Mouse (Mus musculus): Measurements from ENCODE around the gene Mllt6. TPM values are rescaled to one million over a fixed set of nuclear protein-coding genes. Genes with fewer than 3 reads are reported as not detected.
A peak's percentile ranks its signal among the peaks of the same experiment; 100 is the strongest.
"Not testable (repeated sequence)": the region's sequence is repeated elsewhere in the genome, so short reads cannot be mapped to it uniquely, and the experiment has no call there.

Gene Mllt6
- polyA plus RNA-seq, 1 experiment from 2014 or later: 4.2 TPM

DNA sequence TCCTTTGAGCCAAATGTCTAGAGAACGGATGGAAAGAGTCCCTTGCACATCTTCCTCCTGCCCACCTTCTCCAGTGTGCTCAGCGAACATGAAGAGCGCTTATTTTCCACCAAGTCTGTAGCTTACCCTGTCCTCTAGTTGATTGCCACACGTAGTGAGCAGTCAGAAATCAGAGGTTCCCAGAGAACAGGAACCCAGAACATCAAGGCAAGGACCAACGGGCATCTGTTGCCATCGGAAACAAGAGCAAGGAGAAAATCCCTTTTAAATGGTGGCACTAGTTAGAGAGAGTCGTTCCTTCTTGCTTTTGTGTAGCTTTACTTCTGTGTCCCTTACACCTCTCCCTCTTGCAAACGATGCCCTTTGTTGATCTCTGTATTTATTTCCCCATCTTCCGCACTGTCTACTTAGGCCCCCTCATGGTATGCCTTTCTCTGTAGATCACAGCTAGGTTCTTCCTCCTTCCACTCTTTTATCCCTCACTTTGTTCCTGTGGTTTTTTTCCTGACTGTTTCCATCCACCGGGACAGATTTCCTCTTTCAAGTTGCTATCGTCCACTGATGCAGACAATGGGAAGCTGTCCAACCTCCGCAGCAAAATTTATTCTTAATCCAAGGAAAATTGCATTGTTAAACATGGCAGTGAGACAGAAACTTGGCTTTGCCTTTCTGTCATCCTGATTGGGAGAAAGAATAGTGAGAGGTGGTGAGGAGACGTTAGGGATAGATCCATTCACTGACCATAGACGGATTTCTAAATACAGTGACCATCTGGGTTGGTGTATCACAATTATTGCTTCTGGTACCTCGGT is 38.6 kb downstream of the Mllt6 start:
- peaks cover 8% of the 10 kb centered on the region for H3K36me3 ChIP-seq (ENCODE audit: control insufficient read depth, insufficient read depth)
- H3K4me1 ChIP-seq (replicated peaks; ENCODE audit: control insufficient read depth, insufficient read depth, low read length): peaks cover 39% of the 10 kb centered on the region
- no peak overlapping the region for H3K9ac ChIP-seq (replicated peaks; ENCODE audit: low read depth, low read length)
- ATAC-seq: no peak
- WGBS: 40% methylated on average over 15 of the region's 15 CpGs
- H3K4me3 ChIP-seq (replicated peaks; ENCODE audit: low read length): peak overlapping the region; percentile 93
- no peaks in the 10 kb centered on the region for H3K27me3 ChIP-seq (replicated peaks; ENCODE audit: control insufficient read depth, insufficient read depth, low read length)
- H3K9me3 ChIP-seq (ENCODE audit: control insufficient read depth, low read length): no peaks in the 10 kb centered on the region
- H3K27ac ChIP-seq (ENCODE audit: low read length): peak overlapping the region; percentile 93
- peak overlapping the region; percentile 80 for H3K4me2 ChIP-seq (ENCODE audit: low read length)

- 0% methylated on average over 24 of the region's 24 CpGs for WGBS
- Histone ChIP-seq H3K4me3 (replicated peaks; ENCODE audit: low read length) (peak overlapping the region; percentile 93), H3K9ac (replicated peaks; ENCODE audit: low read depth, low read length) (peak overlapping the region; percentile 70), H3K4me2 (ENCODE audit: low read length) (peak overlapping the region; percentile 80), H3K4me1 (replicated peaks; ENCODE audit: control insufficient read depth, insufficient read depth, low read length) (peaks cover 33% of the 10 kb centered on the region), H3K27ac (ENCODE audit: low read length) (peak overlapping the region; percentile 93), H3K9me3 (ENCODE audit: control insufficient read depth, low read length) (no peaks in the 10 kb centered on the region), H3K36me3 (ENCODE audit: control insufficient read depth, insufficient read depth) (peaks cover 13% of the 10 kb centered on the region), H3K27me3 (replicated peaks; ENCODE audit: control insufficient read depth, insufficient read depth, low read length) (no peaks in the 10 kb centered on the region)
- peak; percentile 13 for ATAC-seq
Measured at GRCm38 (mm10) chr11:97702393-97702745, 39.2 kb downstream of the Mllt6 start.

GRCm38 (mm10) chr11:97703039-97703826 is 40.0 kb downstream of the Mllt6 start, which contains the start of gene Psmb3:
Psmb3 (plus strand) TSS chr11:97703399.
- H3K27me3 ChIP-seq (replicated peaks; ENCODE audit: control insufficient read depth, insufficient read depth, low read length): no peaks in the 10 kb centered on the region
- peak within 1 kb of the TSS; percentile 81 for H3K9ac ChIP-seq (replicated peaks; ENCODE audit: low read depth, low read length)
- peaks cover 18% of the 10 kb centered on the region for H3K36me3 ChIP-seq (ENCODE audit: control insufficient read depth, insufficient read depth)
- peak within 1 kb of the TSS; percentile 80 for H3K4me2 ChIP-seq (ENCODE audit: low read length)
- peak within 1 kb of the TSS; percentile 93 for H3K27ac ChIP-seq (ENCODE audit: low read length)
- peak within 1 kb of the TSS; percentile 93 for H3K4me3 ChIP-seq (replicated peaks; ENCODE audit: low read length)
- no peaks in the 10 kb centered on the region for H3K9me3 ChIP-seq (ENCODE audit: control insufficient read depth, low read length)
- ATAC-seq: peak; percentile 87
- H3K4me1 ChIP-seq (replicated peaks; ENCODE audit: control insufficient read depth, insufficient read depth, low read length): peaks cover 26% of the 10 kb centered on the region
- WGBS: under 1% methylated on average over 35 of the region's 35 CpGs

- peaks cover 28% of the 10 kb centered on the region for H3K36me3 ChIP-seq (ENCODE audit: control insufficient read depth, insufficient read depth)
- not testable (repeated sequence) for H3K27ac ChIP-seq (ENCODE audit: low read length); ATAC-seq; H3K9ac ChIP-seq (replicated peaks; ENCODE audit: low read depth, low read length); H3K9me3 ChIP-seq (ENCODE audit: control insufficient read depth, low read length); H3K4me1 ChIP-seq (replicated peaks; ENCODE audit: control insufficient read depth, insufficient read depth, low read length); H3K4me3 ChIP-seq (replicated peaks; ENCODE audit: low read length); H3K27me3 ChIP-seq (replicated peaks; ENCODE audit: control insufficient read depth, insufficient read depth, low read length); H3K4me2 ChIP-seq (ENCODE audit: low read length)
- 75% methylated on average over 2 of the region's 2 CpGs for WGBS
Measured at GRCm38 (mm10) chr11:97710067-97710466, 46.9 kb downstream of the Mllt6 start.

DNA sequence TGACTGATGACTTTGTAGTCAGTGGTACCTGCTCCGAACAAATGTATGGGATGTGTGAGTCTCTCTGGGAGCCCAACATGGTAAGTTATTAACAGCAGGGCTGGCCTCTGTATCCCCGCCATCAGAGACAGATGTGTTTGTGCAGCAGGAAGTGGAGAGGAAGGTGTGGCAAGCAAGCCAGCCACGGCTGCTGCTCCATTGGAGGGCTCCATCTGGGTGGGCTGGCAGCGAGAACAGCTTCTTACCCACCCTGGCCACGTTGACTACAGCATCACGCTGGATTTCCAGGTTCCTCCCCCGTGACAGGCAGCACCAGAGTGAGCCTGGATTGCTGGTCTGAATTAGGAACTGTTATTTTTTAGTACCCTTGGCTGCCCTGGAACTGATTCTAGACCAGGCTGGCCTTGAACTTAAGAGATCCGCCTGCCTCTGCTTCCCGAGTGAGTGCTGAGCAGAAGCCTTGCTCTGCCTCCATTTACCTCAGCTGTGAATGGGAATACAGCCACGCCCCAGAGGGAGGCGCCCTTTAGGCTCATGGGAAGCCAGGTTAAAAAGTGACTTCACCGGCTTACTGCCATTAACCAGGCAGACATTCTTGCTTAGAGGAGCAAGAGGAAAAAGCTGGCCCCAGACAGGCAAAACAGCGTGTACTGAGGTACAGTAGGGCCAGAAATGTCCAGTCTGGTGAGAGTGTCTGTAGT is 48.1 kb downstream of the Mllt6 start:
- Histone ChIP-seq H3K36me3 (ENCODE audit: control insufficient read depth, insufficient read depth) (peaks cover 28% of the 10 kb centered on the region), H3K27me3 (replicated peaks; ENCODE audit: control insufficient read depth, insufficient read depth, low read length) (no peaks in the 10 kb centered on the region), H3K9me3 (ENCODE audit: control insufficient read depth, low read length) (no peaks in the 10 kb centered on the region), H3K4me1 (replicated peaks; ENCODE audit: control insufficient read depth, insufficient read depth, low read length) (no peaks in the 10 kb centered on the region), H3K27ac (ENCODE audit: low read length) (no peak overlapping the region), H3K9ac (replicated peaks; ENCODE audit: low read depth, low read length) (no peak overlapping the region), H3K4me3 (replicated peaks; ENCODE audit: low read length) (no peak overlapping the region), H3K4me2 (ENCODE audit: low read length) (no peak overlapping the region)
- no peak for ATAC-seq
- 86% methylated on average over 13 of the region's 13 CpGs for WGBS

DNA sequence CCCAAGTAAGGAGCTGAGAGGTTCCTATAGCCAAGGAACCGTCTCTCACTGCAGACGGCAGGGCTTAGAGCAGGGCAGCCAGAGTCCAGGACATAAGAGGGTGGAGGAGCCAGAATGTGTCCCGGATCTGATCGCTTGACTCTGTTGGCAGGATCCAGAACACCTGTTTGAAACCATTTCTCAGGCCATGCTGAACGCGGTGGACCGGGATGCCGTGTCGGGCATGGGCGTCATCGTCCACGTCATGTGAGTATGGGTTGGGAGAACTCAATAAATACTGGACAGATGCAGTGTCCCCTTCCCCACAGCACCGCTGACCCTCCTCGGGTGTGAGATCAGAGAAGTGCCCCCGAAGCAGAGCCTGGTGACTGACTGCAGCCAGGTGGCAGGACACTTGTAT is 49.1 kb downstream of the Mllt6 start:
- 94% methylated on average over 15 of the region's 15 CpGs for WGBS
- no peak overlapping the region for H3K27ac ChIP-seq (ENCODE audit: low read length)
- peaks cover 19% of the 10 kb centered on the region for H3K36me3 ChIP-seq (ENCODE audit: control insufficient read depth, insufficient read depth)
- no peak overlapping the region for H3K9ac ChIP-seq (replicated peaks; ENCODE audit: low read depth, low read length)
- no peaks in the 10 kb centered on the region for H3K9me3 ChIP-seq (ENCODE audit: control insufficient read depth, low read length)
- H3K4me1 ChIP-seq (replicated peaks; ENCODE audit: control insufficient read depth, insufficient read depth, low read length): no peaks in the 10 kb centered on the region
- ATAC-seq: no peak
- H3K4me3 ChIP-seq (replicated peaks; ENCODE audit: low read length): no peak overlapping the region
- H3K27me3 ChIP-seq (replicated peaks; ENCODE audit: control insufficient read depth, insufficient read depth, low read length): no peaks in the 10 kb centered on the region
- no peak overlapping the region for H3K4me2 ChIP-seq (ENCODE audit: low read length)

DNA sequence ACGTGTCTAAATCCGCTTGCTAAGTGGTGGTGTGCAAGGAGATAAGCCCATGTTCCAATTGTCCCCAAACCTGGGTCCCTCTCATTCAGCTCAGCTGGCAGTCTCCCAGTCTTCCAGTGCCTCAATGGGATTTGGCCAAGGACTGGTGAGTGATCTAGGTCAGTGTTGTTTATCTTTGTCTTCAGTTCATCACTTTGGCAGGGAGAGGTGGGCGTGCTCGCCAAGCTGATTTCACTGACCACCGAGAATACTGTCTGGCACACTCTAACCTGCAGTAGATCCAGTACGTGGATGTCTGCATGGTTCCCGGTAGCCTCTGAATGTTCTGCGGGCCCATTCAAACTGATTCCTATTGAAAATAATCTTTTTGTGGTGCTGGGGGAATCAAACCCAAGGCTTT is 50.7 kb downstream of the Mllt6 start:
- no peak overlapping the region for H3K9ac ChIP-seq (replicated peaks; ENCODE audit: low read depth, low read length)
- no peak overlapping the region for H3K4me2 ChIP-seq (ENCODE audit: low read length)
- no peak for ATAC-seq
- H3K9me3 ChIP-seq (ENCODE audit: control insufficient read depth, low read length): no peaks in the 10 kb centered on the region
- no peaks in the 10 kb centered on the region for H3K27me3 ChIP-seq (replicated peaks; ENCODE audit: control insufficient read depth, insufficient read depth, low read length)
- H3K4me1 ChIP-seq (replicated peaks; ENCODE audit: control insufficient read depth, insufficient read depth, low read length): no peaks in the 10 kb centered on the region
- no peak overlapping the region for H3K27ac ChIP-seq (ENCODE audit: low read length)
- WGBS: 86% methylated on average over 8 of the region's 8 CpGs
- H3K4me3 ChIP-seq (replicated peaks; ENCODE audit: low read length): no peak overlapping the region
- peaks cover 13% of the 10 kb centered on the region for H3K36me3 ChIP-seq (ENCODE audit: control insufficient read depth, insufficient read depth)

GRCm38 (mm10) chr11:97714356-97714755 is 51.1 kb downstream of the Mllt6 start:
- Histone ChIP-seq H3K9ac (replicated peaks; ENCODE audit: low read depth, low read length) (no peak overlapping the region), H3K4me2 (ENCODE audit: low read length) (no peak overlapping the region), H3K4me3 (replicated peaks; ENCODE audit: low read length) (no peak overlapping the region), H3K4me1 (replicated peaks; ENCODE audit: control insufficient read depth, insufficient read depth, low read length) (no peaks in the 10 kb centered on the region), H3K9me3 (ENCODE audit: control insufficient read depth, low read length) (no peaks in the 10 kb centered on the region), H3K36me3 (ENCODE audit: control insufficient read depth, insufficient read depth) (peaks cover 14% of the 10 kb centered on the region), H3K27me3 (replicated peaks; ENCODE audit: control insufficient read depth, insufficient read depth, low read length) (no peaks in the 10 kb centered on the region), H3K27ac (ENCODE audit: low read length) (no peak overlapping the region)
- WGBS: 96% methylated on average over 3 of the region's 3 CpGs
- ATAC-seq: no peak

All from forebrain, embryonic 16.5 days (tissue).